Mouse (Mus musculus) left cerebral cortex, postnatal 25 days (tissue): Measurements from ENCODE around the gene Tomm22. TPM values are rescaled to one million over a fixed set of nuclear protein-coding genes. Genes with fewer than 3 reads are reported as not detected.
A peak's percentile ranks its signal among the peaks of the same experiment; 100 is the strongest.
"Not testable (repeated sequence)": the region's sequence is repeated elsewhere in the genome, so short reads cannot be mapped to it uniquely, and the experiment has no call there.

Source experiments
- DNase-seq, 2 experiments: peaks; one replicate each; pipeline ENCODE4 v3.0.0; 2022; ENCODE audit warnings: low spot score in 2 of 2, mixed read lengths in 1 of 2
- intact Hi-C: fragments of 180-260 bp; cut with DNase I; formaldehyde crosslinking; loops from one replicate; pipeline ENCODE4 v1.15.1; 2025
- total RNA-seq, 2 experiments: library from RNA; stranded (reverse); gene quantifications; 2 replicates each; pipeline ENCODE4 v1.2.3; 2021

Tomm22 gene
- total RNA-seq: 100 to 1,000 TPM in 1 of 2 experiments, 10 to 100 TPM in 1; 97.8 to 100 TPM

DNA sequence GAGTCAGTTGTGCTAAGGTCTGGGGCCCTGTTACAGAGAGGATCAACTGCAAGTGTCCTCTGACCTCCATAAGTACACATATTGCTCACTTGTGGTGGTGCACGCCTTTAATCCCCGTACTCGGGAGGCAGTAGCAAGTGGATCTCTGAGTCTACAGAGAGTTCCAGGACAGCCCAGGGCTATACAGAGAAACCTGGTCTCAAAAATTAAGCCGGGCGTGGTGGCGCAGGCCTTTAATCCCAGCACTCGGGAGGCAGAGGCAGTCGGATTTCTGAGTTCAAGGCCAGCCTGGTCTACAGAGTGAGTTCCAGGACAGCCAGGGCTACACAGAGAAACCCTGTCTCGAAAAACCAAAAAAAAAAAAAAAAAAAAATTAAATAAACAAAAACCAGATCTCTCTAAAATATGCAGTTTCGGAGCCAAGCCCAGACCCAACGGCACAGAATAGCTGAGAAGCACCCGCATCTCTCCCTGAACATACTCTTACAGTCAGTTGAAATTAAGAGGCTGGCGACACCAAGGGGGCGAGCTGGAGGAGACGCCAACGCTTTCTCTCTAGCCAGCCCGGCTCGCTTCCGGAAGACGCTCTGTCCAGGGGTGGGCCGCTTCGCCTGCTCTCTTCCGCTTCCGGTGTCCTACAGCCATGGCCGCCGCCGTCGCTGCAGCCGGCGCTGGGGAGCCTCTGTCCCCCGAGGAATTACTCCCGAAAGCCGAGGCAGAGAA is at the start of gene Tomm22:
TSS of gene Tomm22 (plus strand) at position 613 of the 723 bp plus-strand sequence.
- intact Hi-C loops: no loop called here
- DNase-seq: peak; percentile 88 to 94

GRCm38 (mm10) chr15:79630471-79630870 is 40.2 kb upstream of the Tomm22 start:
- no peak for DNase-seq
- intact Hi-C loops: no loop called here

- intact Hi-C loops: no loop called here
- DNase-seq: peak in 1 of 2 experiments; percentile 78
These were observed 29.4 kb upstream of the Tomm22 start for GRCm38 (mm10) chr15:79641135-79641817.

DNA sequence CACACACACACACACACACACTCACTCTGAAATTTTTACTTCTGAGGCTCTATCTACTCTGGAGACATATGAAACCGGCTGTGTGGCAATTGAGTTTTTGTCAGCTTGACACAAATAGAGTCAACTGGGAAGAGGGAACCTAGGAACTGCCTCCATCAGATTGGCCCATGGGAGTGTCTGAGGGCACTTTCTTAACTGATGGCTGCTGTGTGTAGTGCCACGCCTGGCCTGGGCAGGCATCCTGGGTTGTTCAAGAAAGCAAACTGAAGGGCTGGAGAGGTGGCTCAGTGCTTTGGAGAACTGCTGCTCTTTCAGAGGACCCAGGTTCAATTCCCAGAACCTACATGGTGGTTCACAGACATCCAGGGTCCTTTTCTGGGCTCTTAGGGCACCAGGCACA is 25.2 kb upstream of the Tomm22 start:
- intact Hi-C loops: no loop called here
- no peak for DNase-seq

GRCm38 (mm10) chr15:79648130-79648529 is 22.5 kb upstream of the Tomm22 start:
- intact Hi-C loops: no loop called here
- DNase-seq: peak in 1 of 2 experiments; percentile 39

DNA sequence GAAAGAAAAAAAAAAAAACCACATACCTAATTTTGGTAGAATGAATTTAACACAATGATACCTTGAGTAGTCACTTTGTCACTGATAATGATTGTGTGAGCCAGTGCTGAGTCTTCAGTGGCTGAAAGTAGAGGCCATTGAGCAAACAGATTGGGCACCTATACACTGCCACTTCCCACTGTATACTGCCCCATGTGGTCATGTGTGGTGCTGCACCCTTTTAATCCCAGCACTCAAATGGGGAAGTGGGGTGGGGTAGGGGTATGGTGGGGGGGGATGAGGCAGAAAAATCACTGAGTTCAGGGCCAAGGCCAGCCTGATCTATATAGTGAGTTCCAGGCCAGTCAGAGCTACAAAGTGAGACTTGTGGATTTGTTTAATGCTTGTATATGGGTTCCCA is 20.1 kb upstream of the Tomm22 start:
- intact Hi-C loops: no loop called here
- DNase-seq: no peak

DNA sequence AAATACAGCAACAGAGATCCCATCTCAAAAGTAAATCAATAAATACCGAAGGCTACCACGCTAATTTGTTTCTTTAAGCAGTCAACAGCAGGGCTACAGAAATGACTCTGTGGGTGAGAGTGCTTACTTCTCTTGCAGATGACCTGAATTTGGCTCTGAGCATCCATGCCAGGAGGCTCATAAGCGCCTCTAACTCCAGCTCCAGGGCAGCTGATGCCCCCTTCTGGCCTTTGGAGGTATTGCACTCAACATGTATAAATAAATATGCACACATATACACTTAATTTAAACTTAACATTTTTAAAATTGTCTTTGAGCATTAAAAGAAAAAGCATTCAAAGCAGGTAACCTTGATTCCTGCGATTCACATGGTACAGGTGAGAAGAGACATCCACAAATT is 19.2 kb upstream of the Tomm22 start:
- DNase-seq: no peak
- intact Hi-C loops: no loop called here

GRCm38 (mm10) chr15:79656451-79656850 is 14.2 kb upstream of the Tomm22 start:
- intact Hi-C loops: no loop called here
- DNase-seq: peak in 1 of 2 experiments; percentile 72

GRCm38 (mm10) chr15:79657837-79658530 is 12.7 kb upstream of the Tomm22 start:
- intact Hi-C loops: no loop called here
- DNase-seq: peak; percentile 85 to 92

DNA sequence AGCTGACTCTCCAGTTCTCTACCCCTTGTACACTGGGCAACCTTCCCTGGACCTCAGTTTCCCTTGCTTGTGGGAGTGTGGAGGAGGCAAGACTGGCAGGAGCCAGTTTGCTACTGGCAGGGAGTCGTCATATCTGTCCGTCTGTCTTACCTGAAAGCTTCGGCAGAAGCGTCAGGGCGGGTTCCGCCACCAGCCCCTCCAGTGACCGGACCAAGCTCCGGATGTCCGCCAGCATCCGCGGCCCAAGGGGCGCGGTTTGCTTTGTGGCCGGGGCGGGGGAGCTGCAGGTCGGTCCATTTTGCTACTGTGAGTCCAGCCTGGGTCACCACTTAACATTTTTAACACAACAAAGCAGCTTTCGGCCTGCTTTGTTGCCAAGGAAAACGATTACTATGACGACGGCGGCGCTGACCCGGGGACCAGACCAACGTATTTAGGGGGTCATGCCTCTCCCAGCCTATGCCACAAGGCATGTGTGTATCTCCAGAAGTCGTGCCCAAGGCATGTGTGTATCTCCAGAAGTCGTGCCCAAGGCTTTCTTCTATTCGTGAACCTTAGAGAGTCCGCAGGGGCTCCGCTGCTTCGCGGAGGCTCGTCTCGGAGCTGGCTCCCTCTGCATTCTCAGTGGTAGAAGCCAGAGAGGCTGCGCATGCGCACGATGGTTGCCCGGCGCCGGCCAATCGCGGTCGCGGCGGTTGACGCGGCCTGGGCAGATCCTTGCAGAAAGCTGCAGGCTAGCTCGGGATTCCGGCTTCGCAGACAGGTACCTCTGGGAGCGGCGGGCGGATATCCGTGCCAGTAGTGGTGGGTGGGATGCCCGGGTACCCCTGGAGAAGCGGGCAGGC is 11.9 kb upstream of the Tomm22 start, which contains the start of the genes Fam227a and Cby1:
TSS of gene Fam227a (minus strand) at position 426 of the 845 bp plus-strand sequence.
TSS of gene Cby1 (plus strand) at position 669 of the 845 bp plus-strand sequence.
- peak; percentile 98 for DNase-seq
- intact Hi-C loops: loop anchor here (1.0 kb wide), 1 partner anchor 30 kb away; no protein-coding TSS in a partner anchor

- intact Hi-C loops: no loop called here
- DNase-seq: no peak
These were observed 8.8 kb upstream of the Tomm22 start for GRCm38 (mm10) chr15:79661852-79662251.

GRCm38 (mm10) chr15:79664666-79665065 is 6.0 kb upstream of the Tomm22 start:
- DNase-seq: peak; percentile 52 to 85
- intact Hi-C loops: no loop called here

DNA sequence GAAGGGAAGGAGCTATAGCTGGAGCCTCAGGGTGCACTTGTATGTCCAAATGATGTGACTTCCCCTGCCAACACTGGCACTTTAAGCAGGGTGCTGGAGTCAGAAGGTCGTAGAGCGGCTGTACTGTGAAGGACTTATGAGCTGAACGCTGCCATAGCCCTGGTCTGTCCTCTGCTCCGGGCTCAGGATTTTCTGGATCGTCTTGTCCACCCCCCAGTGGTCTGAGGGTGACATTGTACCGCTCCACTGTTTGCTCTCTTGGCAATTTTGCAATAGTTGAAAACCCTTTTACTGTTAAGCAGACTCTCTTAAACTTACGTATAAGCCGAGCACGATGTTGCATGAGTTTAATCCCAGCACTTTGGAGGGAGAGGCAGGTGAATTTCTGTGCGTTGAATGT is 1.5 kb upstream of the Tomm22 start:
- intact Hi-C loops: no loop called here
- DNase-seq: no peak

DNA sequence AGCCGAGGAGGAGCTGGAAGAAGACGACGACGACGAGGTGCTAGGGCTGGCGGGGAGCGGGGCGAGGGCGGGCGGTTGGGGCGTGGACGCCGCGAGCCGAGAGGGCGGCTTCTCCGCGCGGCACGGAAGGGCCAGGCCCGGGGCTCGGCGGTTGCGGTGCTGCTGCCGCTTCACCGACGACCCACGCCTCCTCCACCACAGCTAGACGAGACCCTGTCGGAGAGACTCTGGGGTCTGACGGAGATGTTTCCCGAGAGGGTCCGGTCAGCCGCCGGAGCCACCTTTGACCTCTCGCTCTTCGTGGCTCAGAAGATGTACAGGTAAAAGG is 275 bp downstream of the Tomm22 start:
- intact Hi-C loops: no loop called here
- DNase-seq: no peak

DNA sequence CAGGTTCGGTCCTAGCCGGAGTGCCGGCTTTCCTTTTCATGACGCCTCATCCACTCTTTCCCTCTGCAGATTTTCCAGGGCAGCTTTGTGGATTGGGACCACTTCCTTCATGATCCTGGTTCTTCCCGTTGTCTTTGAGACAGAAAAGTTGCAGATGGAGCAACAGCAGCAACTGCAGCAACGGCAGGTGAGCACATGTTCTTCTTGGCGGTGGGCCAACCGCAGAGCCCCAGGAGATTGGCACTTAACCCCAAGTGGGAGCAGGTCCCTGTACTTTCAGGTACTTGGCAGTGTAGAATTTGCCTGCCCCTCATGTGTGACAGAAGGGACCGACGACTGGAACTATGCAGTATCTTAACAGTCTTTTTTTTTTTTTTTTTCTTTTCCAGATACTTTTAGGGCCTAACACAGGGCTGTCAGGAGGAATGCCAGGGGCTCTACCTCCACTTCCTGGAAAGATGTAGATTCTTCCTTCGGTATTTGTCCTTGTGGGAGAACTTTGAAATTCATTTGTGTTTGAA is 1.2 kb downstream of the Tomm22 start:
- DNase-seq, intact Hi-C loops: not testable (repeated sequence)

- no peak for DNase-seq
- intact Hi-C loops: no loop called here
These were observed 7.3 kb downstream of the Tomm22 start for GRCm38 (mm10) chr15:79677936-79678335.

GRCm38 (mm10) chr15:79681973-79682372 is 11.3 kb downstream of the Tomm22 start:
- no peak for DNase-seq
- intact Hi-C loops: no loop called here

GRCm38 (mm10) chr15:79683146-79683545 is 12.5 kb downstream of the Tomm22 start:
- intact Hi-C loops: no loop called here
- no peak for DNase-seq

DNA sequence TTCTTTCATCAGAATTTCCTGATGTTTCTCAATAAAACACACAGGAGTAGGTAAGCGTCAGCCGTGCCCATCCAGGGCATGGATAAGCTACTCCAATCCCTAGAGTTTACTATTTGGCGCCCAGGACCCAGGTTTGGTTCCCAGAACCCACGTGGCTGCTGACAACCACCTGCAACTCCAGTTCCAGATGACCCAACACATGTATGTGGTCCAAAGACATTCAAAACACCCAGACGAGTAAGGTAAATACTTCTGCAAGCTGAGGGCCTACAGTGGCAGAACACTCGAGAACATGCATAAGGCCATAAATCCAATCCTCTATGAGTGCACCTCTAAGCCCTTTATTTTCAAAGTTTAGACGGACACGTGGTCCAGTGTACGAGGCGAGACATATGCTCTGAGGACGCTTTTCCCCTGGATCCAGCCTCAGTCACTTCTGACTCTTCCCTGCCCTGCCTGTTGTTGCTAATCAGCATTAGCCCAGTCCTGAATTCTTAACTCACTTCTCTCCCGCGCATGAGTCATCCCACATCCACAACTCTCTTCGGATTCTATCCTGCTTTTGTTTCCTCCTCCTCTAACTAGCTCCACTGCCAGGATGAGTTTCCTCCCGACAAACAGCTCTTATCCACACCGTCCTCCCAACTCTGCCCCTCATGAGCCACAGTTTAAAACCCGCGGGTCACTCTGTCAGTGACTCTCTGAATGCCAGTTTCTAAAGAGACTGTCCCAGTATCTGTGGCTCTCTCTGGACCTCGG is 13.2 kb downstream of the Tomm22 start:
- DNase-seq: peak; percentile 24 to 76
- intact Hi-C loops: no loop called here
